Mouse (Mus musculus): ENCODE measurements at regions not wholly inside any gene's neighbourhood (a gene's known extent, or its start where the extent isn't known, plus 50 kb on each side); places are given as distances from the start of the nearest gene placed in this dataset.

GRCm38 (mm10) chr5:119370931-119371330 lies 299.5 kb upstream of the Tbx3 start:
- TF ChIP-seq CTCF (IDR thresholded peaks at IDR 0.05; ENCODE audit: low read depth) = no peak
- no peak for TF ChIP-seq EP300 (IDR thresholded peaks at IDR 0.05; ENCODE audit: low read depth)
